Mouse (Mus musculus) central nervous system, embryonic 11.5 days (tissue): Measurements from ENCODE around the gene Prss58. TPM values are rescaled to one million over a fixed set of nuclear protein-coding genes. Genes with fewer than 3 reads are reported as not detected.

ENCODE experiments used
- polyA plus RNA-seq: library from polyadenylated mRNA; depleted of rRNA; stranded (reverse); fragments of >200 nt; gene quantifications from 2 replicates; pipeline ENCODE4 v1.2.3, GENCODE M21; 2012; rRNA removed

Gene Prss58
- polyA plus RNA-seq: not detected in 2 replicates

DNA sequence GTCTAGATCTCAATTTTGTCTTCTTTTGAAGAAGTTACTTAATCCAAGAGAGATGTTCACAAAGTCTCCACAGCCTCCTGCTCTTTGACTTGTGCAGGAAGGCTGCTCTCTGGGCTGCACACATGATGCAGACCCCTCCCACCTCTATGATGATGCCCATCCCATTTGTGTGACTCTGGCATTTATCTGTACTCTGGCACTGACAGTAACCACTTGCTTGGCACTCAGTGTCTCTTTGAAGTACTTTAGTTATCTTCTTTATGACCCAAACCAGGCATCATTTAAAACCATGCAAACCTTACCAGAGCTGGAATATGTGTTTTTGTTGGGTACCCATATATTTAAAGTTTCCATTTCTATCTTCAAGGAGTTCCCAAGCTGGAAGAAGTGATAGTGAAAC, at the start of gene Prss58:
Gene Prss58, minus strand, starts transcription at position 101 of the 400 bp plus-strand sequence.

DNA sequence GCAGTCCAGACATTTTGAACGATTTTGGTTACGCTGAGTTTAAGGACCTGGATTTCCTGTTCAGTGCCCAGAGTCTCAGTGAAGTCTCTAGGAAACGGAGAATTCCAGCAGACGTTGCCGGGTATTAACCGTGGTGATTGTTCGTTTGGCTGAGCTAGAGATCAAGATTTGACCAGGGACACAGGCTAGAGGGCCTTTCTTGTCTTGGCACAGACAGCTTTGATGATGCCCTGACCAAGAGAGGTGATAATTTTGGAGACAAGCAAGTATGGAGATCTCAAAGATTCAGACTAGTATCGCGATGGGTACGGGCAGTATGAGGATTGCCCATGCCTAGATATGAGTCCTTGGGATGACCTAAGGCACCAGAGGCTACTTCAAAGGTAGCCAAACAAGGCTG, 40.3 kb upstream of the Prss58 start, which contains the start of gene 1700074P13Rik:
Gene 1700074P13Rik, minus strand, starts transcription at position 101 of the 400 bp plus-strand sequence.

DNA sequence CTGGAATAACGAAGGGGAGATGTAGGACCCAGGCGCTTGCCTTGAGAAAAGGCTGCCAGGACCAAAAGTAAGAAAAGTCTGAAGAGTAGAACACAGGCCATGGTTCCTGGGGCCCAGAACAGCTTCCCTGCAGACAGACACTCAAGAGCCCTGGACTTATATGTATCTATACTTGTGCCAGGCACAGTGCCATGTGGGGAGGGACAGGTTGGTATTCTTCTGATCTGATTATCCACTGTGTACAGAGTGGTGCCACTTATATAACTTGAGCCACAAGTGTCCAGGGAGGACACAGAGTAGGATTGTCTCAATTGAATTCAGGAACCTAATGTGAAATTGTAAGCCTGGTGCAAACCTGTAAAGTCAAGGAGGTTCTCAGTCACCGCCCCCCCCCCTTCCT, 12.8 kb downstream of the Prss58 start, which contains the start of gene Moxd2:
Gene Moxd2, minus strand, starts transcription at position 101 of the 400 bp plus-strand sequence.

Other genes with a start within 250 kb of the Prss58 start
- gene Moxd2, start 12.9 kb downstream of the Prss58 start, polyA plus RNA-seq: not detected in 2 replicates
- not detected in 2 replicates for gene 1700074P13Rik, start 40.2 kb upstream of the Prss58 start, polyA plus RNA-seq
- gene Gm4744, start 51.5 kb upstream of the Prss58 start, polyA plus RNA-seq: not detected in 2 replicates
- gene 1810009J06Rik, start 64.4 kb upstream of the Prss58 start, polyA plus RNA-seq: not detected in 2 replicates
- not detected in 2 replicates for gene Gm2663, start 99.1 kb upstream of the Prss58 start, polyA plus RNA-seq
- not detected in 2 replicates for gene 2210010C04Rik, start 135.1 kb upstream of the Prss58 start, polyA plus RNA-seq